Comparison of ENCODE assay signal across 12 mouse cellular contexts in the genomic region with DNA sequence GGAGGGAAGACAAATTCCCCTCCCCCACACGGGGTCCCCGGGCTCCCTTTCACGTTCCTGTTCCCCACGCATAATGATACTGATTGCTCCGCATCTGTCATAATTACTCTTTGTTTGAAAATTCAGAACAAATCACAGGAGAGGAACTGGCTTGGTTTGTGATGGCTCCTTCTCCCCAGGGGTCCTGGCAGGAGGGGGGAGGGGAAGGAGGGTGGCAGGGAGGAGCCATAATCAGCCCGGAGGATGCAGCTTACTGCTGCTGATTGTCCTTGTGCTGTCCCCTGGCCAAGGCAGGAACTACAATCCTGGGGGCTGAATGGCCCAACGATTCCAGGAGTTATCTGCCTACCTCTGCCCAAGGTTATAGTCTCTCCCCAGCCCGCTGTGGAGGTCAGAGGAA. TPM values are rescaled to one million over a fixed set of nuclear protein-coding genes. Genes with fewer than 3 reads are reported as not detected.
DNase-seq lines count a peak whose midpoint lies in the region; ATAC-seq and TF ChIP-seq lines count a peak whose summit lies in the region.
"Had no signal": no experiment of that assay in that cellular context is flagged by ENCODE, and none has a peak within 500 bp of the region (broad histone marks: within the 10 kb centered on the region; RNA-seq: fewer than 3 reads in every experiment).

No protein-coding gene starts in this region.

- intact Hi-C loops in left cerebral cortex, postnatal 4 days (cut with DNase I), result no loop called here

- WGBS in embryonic facial prominence, embryonic 13.5 days, result 7% methylated on average over 8 of the region's 8 CpGs
- 5% methylated on average over 8 of the region's 8 CpGs for WGBS in hindbrain, embryonic 14.5 days
- WGBS in thymus, adult 2 months, result 9% methylated on average over 8 of the region's 8 CpGs

- ATAC-seq in embryonic facial prominence, embryonic 13.5 days (ENCODE audit: insufficient number of reproducible peaks, insufficient read depth, low FRiP score, low TSS enrichment, low read depth), result no peak
- peak; percentile 35; the same call in 1 of the 2 replicates for ATAC-seq in hindbrain, embryonic 14.5 days (ENCODE audit: low FRiP score)

- H3K4me3 ChIP-seq in embryonic facial prominence, embryonic 13.5 days, result no peak overlapping the region
- no peak overlapping the region for H3K4me3 ChIP-seq in hindbrain, embryonic 14.5 days (replicated peaks; ENCODE audit: low read length)
- H3K4me3 ChIP-seq in thymus, adult 2 months (ENCODE audit: control insufficient read depth, insufficient read depth, low read length), result no peak overlapping the region

- H3K27ac ChIP-seq in embryonic facial prominence, embryonic 13.5 days, result no peak overlapping the region
- peak overlapping the region; percentile 52 for H3K27ac ChIP-seq in hindbrain, embryonic 14.5 days
- no peak overlapping the region for H3K27ac ChIP-seq in thymus, adult 2 months (ENCODE audit: control insufficient read depth, insufficient read depth, low read length)

- peak overlapping the region; percentile 40; the same call in 1 of the 2 replicates for H3K9ac ChIP-seq in embryonic facial prominence, embryonic 13.5 days
- peak overlapping the region; percentile 39; the same call in 1 of the 2 replicates for H3K9ac ChIP-seq in hindbrain, embryonic 14.5 days

- peaks cover 33% of the 10 kb centered on the region for H3K4me1 ChIP-seq in embryonic facial prominence, embryonic 13.5 days
- peaks cover 58% of the 10 kb centered on the region for H3K4me1 ChIP-seq in hindbrain, embryonic 14.5 days (replicated peaks; ENCODE audit: control insufficient read depth, insufficient read depth, low read length)
- no peaks in the 10 kb centered on the region for H3K4me1 ChIP-seq in thymus, adult 2 months (replicated peaks; ENCODE audit: control insufficient read depth, insufficient read depth, low read length)

- no peak for TF ChIP-seq CTCF in thymus, adult 2 months (IDR thresholded peaks at IDR 0.05; ENCODE audit: borderline replicate concordance, control insufficient read depth, extremely low read depth, insufficient read depth, low read length, poor library complexity)

- no peak for TF ChIP-seq POLR2A in thymus, adult 2 months (IDR thresholded peaks at IDR 0.05; ENCODE audit: control insufficient read depth, extremely low read depth, insufficient read depth, low read length, poor library complexity)

- no peaks in the 10 kb centered on the region for H3K9me3 ChIP-seq in embryonic facial prominence, embryonic 13.5 days
- no peaks in the 10 kb centered on the region for H3K9me3 ChIP-seq in hindbrain, embryonic 14.5 days (ENCODE audit: control insufficient read depth, low read length)
- H3K9me3 ChIP-seq: G1E had no signal

- no peaks in the 10 kb centered on the region for H3K36me3 ChIP-seq in embryonic facial prominence, embryonic 13.5 days
- H3K36me3 ChIP-seq in hindbrain, embryonic 14.5 days (replicated peaks; ENCODE audit: control insufficient read depth, insufficient read depth), result no peaks in the 10 kb centered on the region; the same call in 1 of the 2 replicates
- no peaks in the 10 kb centered on the region for H3K36me3 ChIP-seq in thymus, adult 2 months (ENCODE audit: control insufficient read depth, insufficient read depth, low read length)
- H3K36me3 ChIP-seq: G1E had no signal

- H3K4me2 ChIP-seq in embryonic facial prominence, embryonic 13.5 days, result peak overlapping the region; percentile 12; the same call in 1 of the 2 replicates
- peak overlapping the region; percentile 35 for H3K4me2 ChIP-seq in hindbrain, embryonic 14.5 days (replicated peaks)

- peak; percentile 12 for DNase-seq in left cerebral cortex, postnatal 4 days
- DNase-seq in left cerebral cortex, adult 11 months (ENCODE audit: low spot score), result no peak
- no peak for DNase-seq in hindbrain, embryonic 14.5 days (ENCODE audit: low spot score)
- DNase-seq in retina, embryonic 14.5 days (ENCODE audit: low spot score), result peak; percentile 53
- no peak for DNase-seq in thymus, adult 2 months
- no peak for DNase-seq in spleen, postnatal 36 days (ENCODE audit: low spot score in 2 of 2)
- DNase-seq: adrenal gland, postnatal 25 days; lung, adult 18-20 months; right cerebral cortex, postnatal 14 days had no signal

- H3K27me3 ChIP-seq in embryonic facial prominence, embryonic 13.5 days, result peaks cover 6% of the 10 kb centered on the region
- no peaks in the 10 kb centered on the region for H3K27me3 ChIP-seq in hindbrain, embryonic 14.5 days (ENCODE audit: control insufficient read depth, insufficient read depth, low read length)
- H3K27me3 ChIP-seq in thymus, adult 2 months (ENCODE audit: control insufficient read depth, insufficient read depth, low read length), result peaks cover 6% of the 10 kb centered on the region; the same call in 1 of the 2 replicates

RNA-seq across cellular contexts. Expression of a gene that starts 15.6 kb away (rescaled TPM):
- total RNA-seq in left cerebral cortex, postnatal 4 days (2021), result 1 to 10 TPM; 5.1 to 6.0 TPM
- polyA plus RNA-seq in embryonic facial prominence, embryonic 13.5 days (2015; fragmentation: Nextera tagmentation; extraction: Ambion mirVana), result 2.1 and 3.0 TPM in 2 replicates
- 10.5 and 10.6 TPM in 2 replicates for polyA plus RNA-seq in hindbrain, embryonic 14.5 days (2014; fragmentation: Nextera tagmentation; extraction: Ambion mirVana)
- polyA plus RNA-seq in thymus, adult 2 months (2012; rRNA removed), result 0.07 and 0.13 TPM in 2 replicates
- total RNA-seq: monocyte, adult 5-6 weeks had no signal
- polyA plus RNA-seq: G1E had no signal

RNA-seq across cellular contexts. Expression of a gene that starts 38.5 kb away (rescaled TPM):
- total RNA-seq in left cerebral cortex, postnatal 4 days (2021), result 1 to 10 TPM; 5.8 to 6.9 TPM
- 7.1 and 8.1 TPM in 2 replicates for polyA plus RNA-seq in embryonic facial prominence, embryonic 13.5 days (2015; fragmentation: Nextera tagmentation; extraction: Ambion mirVana)
- 6.3 and 7.9 TPM in 2 replicates for polyA plus RNA-seq in hindbrain, embryonic 14.5 days (2014; fragmentation: Nextera tagmentation; extraction: Ambion mirVana)
- 9.3 and 17.1 TPM in 2 replicates for polyA plus RNA-seq in thymus, adult 2 months (2012; rRNA removed)

RNA-seq across cellular contexts. Expression of a gene that starts 55.3 kb away (rescaled TPM):
- total RNA-seq in left cerebral cortex, postnatal 4 days (2021), result 10 to 100 TPM; 40.6 to 42.0 TPM
- polyA plus RNA-seq in embryonic facial prominence, embryonic 13.5 days (2015; fragmentation: Nextera tagmentation; extraction: Ambion mirVana), result 31.0 and 31.7 TPM in 2 replicates
- 18.9 and 19.4 TPM in 2 replicates for polyA plus RNA-seq in hindbrain, embryonic 14.5 days (2014; fragmentation: Nextera tagmentation; extraction: Ambion mirVana)
- polyA plus RNA-seq in thymus, adult 2 months (2012; rRNA removed), result 8.9 and 11.7 TPM in 2 replicates
- polyA plus RNA-seq: G1E had no signal

Comparison
In these comparisons a context has a peak if more than half of its experiments do, and no peak if none do; other contexts are left out.
1. DNase-seq: peak in left cerebral cortex, postnatal 4 days (single experiment) and retina, embryonic 14.5 days (single experiment); none in left cerebral cortex, adult 11 months (single experiment), hindbrain, embryonic 14.5 days (single experiment), thymus, adult 2 months (single experiment) and spleen, postnatal 36 days (0 of 2).